Mouse (Mus musculus): ENCODE data around the gene Tal1. TPM values are rescaled to one million over a fixed set of nuclear protein-coding genes. Genes with fewer than 3 reads are reported as not detected.

The Tal1 gene
- polyA plus RNA-seq, 1 experiment from 2014 or later = 0.71 TPM

DNA sequence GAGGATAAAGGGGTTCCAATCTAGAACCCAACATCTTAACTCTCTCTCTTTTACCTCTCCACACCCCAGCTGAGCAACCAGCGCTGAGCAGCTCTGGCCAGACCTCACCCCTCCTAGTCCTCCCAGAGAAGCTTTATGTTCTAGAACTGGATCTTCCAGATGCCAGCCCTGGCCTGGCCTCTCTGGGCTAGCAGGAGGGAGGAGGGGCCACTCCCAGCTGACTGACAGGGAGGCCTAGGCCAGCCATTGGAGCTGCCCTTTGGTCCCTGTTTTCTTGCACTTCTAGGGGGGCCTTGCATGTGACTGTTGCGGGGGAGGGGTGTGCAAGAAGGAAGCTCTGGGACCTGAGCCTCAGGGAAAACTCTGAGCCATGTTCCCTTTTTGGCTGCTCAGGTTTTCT lies 34.4 kb downstream of the Tal1 start:
- ATAC-seq (ENCODE audit: insufficient number of reproducible peaks, low FRiP score, low TSS enrichment, low read depth) = peak; percentile 26; the same call in 1 of the 2 replicates
- 64% methylated on average over 2 of the region's 2 CpGs for WGBS
- no peak overlapping the region for H3K9ac ChIP-seq
- no peak overlapping the region for H3K4me3 ChIP-seq (replicated peaks)
- H3K4me1 ChIP-seq = peaks cover 3% of the 10 kb centered on the region
- H3K27ac ChIP-seq (replicated peaks) = no peak overlapping the region
- H3K9me3 ChIP-seq (replicated peaks) = no peaks in the 10 kb centered on the region
- H3K4me2 ChIP-seq (replicated peaks) = no peak overlapping the region
- no peaks in the 10 kb centered on the region for H3K36me3 ChIP-seq
- H3K27me3 ChIP-seq = peaks cover 35% of the 10 kb centered on the region

DNA sequence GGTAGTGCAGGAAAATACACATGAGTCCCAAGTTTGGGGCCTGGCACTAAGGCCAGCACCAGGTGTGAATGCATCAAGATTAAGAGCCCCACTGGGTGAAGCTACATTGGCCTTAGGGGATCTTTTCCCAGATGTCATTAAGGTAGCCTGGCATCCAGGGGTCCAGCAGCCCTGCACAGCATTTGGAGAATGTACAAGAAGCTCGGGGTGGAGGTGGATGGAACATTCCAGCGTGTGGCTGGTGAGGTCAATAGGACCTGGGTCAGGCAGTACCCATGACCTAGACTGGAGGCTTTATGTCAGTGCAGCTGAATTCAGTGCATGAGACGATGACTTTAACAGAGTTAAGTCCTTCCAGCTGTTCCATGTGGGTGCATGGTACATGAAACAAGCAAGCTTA lies 35.6 kb downstream of the Tal1 start:
- WGBS = 69% methylated on average over 3 of the region's 3 CpGs
- H3K27ac ChIP-seq (replicated peaks) = no peak overlapping the region
- H3K4me3 ChIP-seq (replicated peaks) = no peak overlapping the region
- peaks cover 47% of the 10 kb centered on the region for H3K27me3 ChIP-seq
- no peak overlapping the region for H3K4me2 ChIP-seq (replicated peaks)
- no peak for ATAC-seq (ENCODE audit: insufficient number of reproducible peaks, low FRiP score, low TSS enrichment, low read depth)
- H3K4me1 ChIP-seq = peaks cover 12% of the 10 kb centered on the region
- H3K9ac ChIP-seq = no peak overlapping the region
- no peaks in the 10 kb centered on the region for H3K9me3 ChIP-seq (replicated peaks)
- no peaks in the 10 kb centered on the region for H3K36me3 ChIP-seq

DNA sequence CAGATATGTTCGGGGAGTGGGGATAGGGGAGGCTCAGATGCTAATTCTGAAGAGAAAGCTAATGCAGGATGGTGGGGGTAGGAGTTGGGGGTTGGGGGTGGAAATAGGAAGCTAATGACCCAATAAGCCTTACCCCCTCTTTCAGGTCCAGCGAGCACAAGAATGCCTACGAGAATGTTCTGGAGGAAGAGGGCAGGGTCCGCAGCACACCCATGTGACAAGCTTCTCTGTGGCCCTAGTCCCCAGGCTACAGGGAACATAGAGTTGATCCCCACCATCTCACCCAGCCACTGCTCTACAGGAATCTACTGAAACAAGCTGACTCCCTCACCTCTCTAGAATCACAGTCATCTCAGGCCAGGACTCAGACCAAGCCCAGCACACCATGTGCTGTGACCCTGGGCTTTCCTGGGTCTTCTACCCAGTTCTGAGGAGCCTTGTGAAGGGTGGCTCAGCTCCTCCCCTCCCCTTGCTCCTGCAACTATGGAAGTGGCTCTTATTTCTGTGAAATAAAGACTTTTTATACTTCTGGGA lies 37.2 kb downstream of the Tal1 start:
- no peak overlapping the region for H3K4me3 ChIP-seq (replicated peaks)
- peaks cover 15% of the 10 kb centered on the region for H3K4me1 ChIP-seq
- H3K36me3 ChIP-seq = no peaks in the 10 kb centered on the region
- 77% methylated on average over 4 of the region's 4 CpGs for WGBS
- no peak overlapping the region for H3K4me2 ChIP-seq (replicated peaks)
- H3K27me3 ChIP-seq = peaks cover 51% of the 10 kb centered on the region
- no peaks in the 10 kb centered on the region for H3K9me3 ChIP-seq (replicated peaks)
- no peak overlapping the region for H3K9ac ChIP-seq
- no peak overlapping the region for H3K27ac ChIP-seq (replicated peaks)
- ATAC-seq (ENCODE audit: insufficient number of reproducible peaks, low FRiP score, low TSS enrichment, low read depth) = no peak

DNA sequence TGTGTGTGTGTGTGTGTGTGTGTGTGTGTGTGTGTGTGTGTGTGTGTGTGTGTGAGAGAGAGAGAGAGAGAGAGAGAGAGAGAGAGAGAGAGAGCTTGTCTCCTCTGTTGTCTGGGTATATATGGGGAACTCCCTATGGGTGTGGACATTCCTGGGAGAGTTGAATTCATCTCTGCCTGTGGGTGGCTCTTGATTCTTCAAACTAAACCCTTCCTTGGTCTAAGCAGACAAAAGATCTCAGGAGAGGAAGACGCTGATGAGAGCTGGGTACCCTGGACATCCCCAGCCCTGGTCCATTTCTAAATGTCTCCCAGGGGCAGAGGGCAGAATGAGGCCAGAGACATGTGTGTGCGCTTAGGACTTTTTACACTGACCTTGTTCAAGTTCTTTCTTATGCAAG lies 37.8 kb downstream of the Tal1 start:
- H3K4me1 ChIP-seq = peaks cover 15% of the 10 kb centered on the region
- H3K27ac ChIP-seq (replicated peaks) = no peak overlapping the region
- no peak overlapping the region for H3K9ac ChIP-seq
- 81% methylated on average over 2 of the region's 2 CpGs for WGBS
- H3K4me3 ChIP-seq (replicated peaks) = no peak overlapping the region
- no peak for ATAC-seq (ENCODE audit: insufficient number of reproducible peaks, low FRiP score, low TSS enrichment, low read depth)
- no peaks in the 10 kb centered on the region for H3K9me3 ChIP-seq (replicated peaks)
- H3K36me3 ChIP-seq = no peaks in the 10 kb centered on the region
- H3K27me3 ChIP-seq = peaks cover 45% of the 10 kb centered on the region
- H3K4me2 ChIP-seq (replicated peaks) = no peak overlapping the region

DNA sequence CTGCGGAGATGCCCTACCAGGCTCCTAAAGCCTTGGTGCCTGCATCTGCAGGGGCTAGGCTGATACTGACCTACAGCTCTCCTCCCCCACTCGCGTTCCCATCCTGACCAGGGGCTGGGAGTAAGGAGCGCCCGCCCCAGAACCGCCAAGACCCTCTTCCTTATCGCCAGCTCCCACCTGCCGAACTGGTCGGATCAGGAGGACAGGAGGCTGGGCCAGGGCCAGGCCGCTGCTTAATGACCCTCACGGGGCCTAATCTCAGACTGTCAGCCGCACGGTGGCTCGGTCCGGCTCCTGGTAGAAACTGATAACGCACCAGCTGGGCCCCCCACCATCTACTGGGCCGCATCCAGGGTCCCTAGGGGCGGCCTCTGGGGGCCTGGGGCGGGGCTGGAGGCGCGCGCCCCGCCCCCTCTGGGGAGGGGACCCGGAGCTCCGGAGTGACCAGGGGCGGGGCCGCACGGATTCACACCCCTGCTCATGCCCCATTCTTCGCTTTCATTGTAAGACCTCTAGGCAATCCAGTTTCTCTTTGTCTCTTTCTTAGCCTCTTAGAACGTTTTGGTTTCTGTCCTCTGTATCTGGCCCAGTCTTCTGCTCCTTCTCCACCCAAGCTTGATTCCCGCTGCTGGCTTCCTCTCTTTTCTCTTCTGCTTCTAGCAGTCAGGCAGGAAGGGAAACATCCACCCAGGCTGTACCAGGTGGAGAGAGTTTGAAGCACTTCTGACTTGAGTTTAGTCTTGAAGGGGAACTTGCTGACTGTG lies 39.6 kb downstream of the Tal1 start:
- Histone ChIP-seq H3K36me3 (no peaks in the 10 kb centered on the region), H3K9me3 (replicated peaks) (no peaks in the 10 kb centered on the region), H3K4me1 (peaks cover 15% of the 10 kb centered on the region), H3K9ac (no peak overlapping the region), H3K4me2 (replicated peaks) (peak overlapping the region; percentile 77), H3K27ac (replicated peaks) (no peak overlapping the region), H3K27me3 (peaks cover 50% of the 10 kb centered on the region), H3K4me3 (replicated peaks) (peak overlapping the region; percentile 35)
- 2% methylated on average over 31 of the region's 31 CpGs for WGBS
- ATAC-seq (ENCODE audit: insufficient number of reproducible peaks, low FRiP score, low TSS enrichment, low read depth) = peak; percentile 21; the same call in 1 of the 2 replicates

DNA sequence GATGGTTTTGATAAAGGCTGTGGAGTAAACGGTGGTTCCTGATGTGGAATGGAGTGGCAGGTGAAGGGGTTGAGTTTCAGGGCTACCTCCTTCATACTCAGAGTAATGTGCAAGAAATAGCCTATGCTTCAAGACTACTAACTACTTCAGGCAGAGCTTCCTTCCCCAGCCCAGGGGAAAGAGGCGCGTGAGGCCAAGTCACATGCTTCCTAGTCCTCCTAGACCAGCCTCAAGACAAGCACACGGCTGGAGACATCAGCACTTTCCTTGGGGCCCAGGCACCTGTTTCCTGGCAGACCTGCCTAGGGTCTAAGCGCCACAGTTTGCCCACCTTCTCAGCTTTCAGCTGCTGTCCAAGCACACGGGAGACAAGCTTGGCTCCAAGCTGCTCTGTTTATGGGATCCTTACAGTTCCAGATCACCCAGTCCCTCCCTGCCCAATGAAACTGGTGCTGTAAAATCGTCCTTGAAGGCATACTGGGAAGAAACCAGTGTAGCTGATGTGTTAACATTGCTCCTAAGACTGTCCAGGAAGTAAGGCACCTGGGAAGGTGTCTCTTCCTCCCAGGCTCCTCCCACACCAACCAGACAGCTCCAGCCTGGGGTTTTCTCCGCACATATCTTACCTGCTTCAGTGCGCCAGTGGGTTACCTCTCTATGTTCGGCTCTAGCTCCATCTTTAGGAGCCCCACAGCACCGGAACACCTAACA lies 40.4 kb downstream of the Tal1 start:
- Histone ChIP-seq H3K27me3 (peaks cover 52% of the 10 kb centered on the region), H3K4me3 (replicated peaks) (peak overlapping the region; percentile 35; the same call in 1 of the 2 replicates), H3K9ac (no peak overlapping the region), H3K36me3 (no peaks in the 10 kb centered on the region), H3K4me2 (replicated peaks) (peak overlapping the region; percentile 77), H3K9me3 (replicated peaks) (no peaks in the 10 kb centered on the region), H3K27ac (replicated peaks) (no peak overlapping the region), H3K4me1 (peaks cover 15% of the 10 kb centered on the region)
- no peak for ATAC-seq (ENCODE audit: insufficient number of reproducible peaks, low FRiP score, low TSS enrichment, low read depth)
- 11% methylated on average over 11 of the region's 11 CpGs for WGBS

DNA sequence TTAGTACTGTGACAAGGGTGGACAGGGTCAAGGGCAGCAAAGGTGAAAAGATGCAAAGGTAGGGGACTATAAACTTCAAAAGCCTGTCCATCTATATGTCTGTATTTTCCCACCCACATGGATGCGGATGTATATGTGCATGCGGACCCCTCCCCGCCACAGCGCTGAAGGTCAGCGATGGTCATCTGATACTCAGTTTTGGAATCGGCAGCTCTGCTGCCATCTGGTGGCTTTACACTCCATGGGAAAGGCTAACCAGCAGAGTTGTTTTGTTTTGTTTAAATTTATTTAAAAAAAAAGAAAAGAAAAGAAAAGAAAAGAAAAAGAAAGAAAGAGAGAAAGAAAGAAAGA lies 40.9 kb downstream of the Tal1 start:
- peak overlapping the region; percentile 33 for H3K4me2 ChIP-seq (replicated peaks)
- peaks cover 15% of the 10 kb centered on the region for H3K4me1 ChIP-seq
- H3K27me3 ChIP-seq = peaks cover 52% of the 10 kb centered on the region
- H3K27ac ChIP-seq (replicated peaks) = no peak overlapping the region
- H3K4me3 ChIP-seq (replicated peaks) = peak overlapping the region; percentile 2; the same call in 1 of the 2 replicates
- under 1% methylated on average over 6 of the region's 6 CpGs for WGBS
- no peak overlapping the region for H3K9ac ChIP-seq
- no peaks in the 10 kb centered on the region for H3K36me3 ChIP-seq
- H3K9me3 ChIP-seq (replicated peaks) = no peaks in the 10 kb centered on the region
- ATAC-seq (ENCODE audit: insufficient number of reproducible peaks, low FRiP score, low TSS enrichment, low read depth) = no peak

DNA sequence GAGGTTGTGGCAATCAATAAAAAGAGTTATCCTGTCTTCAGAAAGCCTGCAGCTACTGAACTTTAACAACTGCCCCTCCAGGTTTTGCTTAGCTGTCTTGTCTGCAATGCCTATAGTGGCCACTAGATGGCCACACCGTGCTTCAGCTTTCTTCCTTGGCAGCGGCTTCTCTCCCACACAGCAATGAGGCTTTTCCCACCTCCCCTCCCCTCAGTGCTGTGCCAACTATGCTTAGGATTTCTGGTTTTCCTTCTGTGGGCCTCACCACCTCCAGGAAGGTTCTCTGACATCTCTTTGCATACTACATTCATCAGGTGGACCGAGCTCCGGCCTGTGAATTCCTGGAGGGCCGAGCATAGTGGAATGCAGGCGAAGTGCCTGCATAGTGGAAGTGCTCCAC lies 45.5 kb downstream of the Tal1 start:
- Histone ChIP-seq H3K9me3 (replicated peaks) (no peaks in the 10 kb centered on the region), H3K9ac (no peak overlapping the region), H3K4me2 (replicated peaks) (0 out of 2 replicates have a peak overlapping the region, but pooled peaks have one; percentile 8), H3K27me3 (peaks cover 28% of the 10 kb centered on the region), H3K27ac (replicated peaks) (no peak overlapping the region), H3K4me3 (replicated peaks) (no peak overlapping the region), H3K4me1 (peaks cover 3% of the 10 kb centered on the region; the same call in 1 of the 2 replicates), H3K36me3 (no peaks in the 10 kb centered on the region)
- 34% methylated on average over 6 of the region's 6 CpGs for WGBS
- ATAC-seq (ENCODE audit: insufficient number of reproducible peaks, low FRiP score, low TSS enrichment, low read depth) = no peak

DNA sequence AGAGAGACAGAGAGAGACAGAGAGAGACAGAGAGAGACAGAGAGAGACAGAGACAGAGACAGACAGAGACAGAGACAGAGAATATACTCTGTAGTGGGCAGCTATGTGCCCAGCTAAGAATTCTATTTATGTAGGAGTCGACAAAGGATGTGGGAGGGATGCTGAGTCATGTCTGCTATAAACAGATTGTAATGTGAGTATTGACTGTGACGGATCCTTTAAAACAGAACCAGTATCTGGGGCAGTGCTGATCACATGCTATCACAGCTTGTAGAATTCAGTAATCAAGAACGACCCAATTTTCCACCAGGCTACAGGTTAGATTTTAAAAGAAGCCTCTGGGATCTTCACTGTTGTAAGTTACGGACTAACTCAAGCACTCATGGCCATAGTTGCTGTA lies 47.3 kb downstream of the Tal1 start:
- no peaks in the 10 kb centered on the region for H3K36me3 ChIP-seq
- WGBS = 44% methylated on average over 4 of the region's 4 CpGs
- H3K4me1 ChIP-seq = no peaks in the 10 kb centered on the region
- peaks cover 12% of the 10 kb centered on the region; the same call in 1 of the 2 replicates for H3K27me3 ChIP-seq
- H3K9me3 ChIP-seq (replicated peaks) = no peaks in the 10 kb centered on the region
- no peak for ATAC-seq (ENCODE audit: insufficient number of reproducible peaks, low FRiP score, low TSS enrichment, low read depth)
- no peak overlapping the region for H3K4me3 ChIP-seq (replicated peaks)
- H3K4me2 ChIP-seq (replicated peaks) = no peak overlapping the region
- no peak overlapping the region for H3K9ac ChIP-seq
- H3K27ac ChIP-seq (replicated peaks) = no peak overlapping the region

DNA sequence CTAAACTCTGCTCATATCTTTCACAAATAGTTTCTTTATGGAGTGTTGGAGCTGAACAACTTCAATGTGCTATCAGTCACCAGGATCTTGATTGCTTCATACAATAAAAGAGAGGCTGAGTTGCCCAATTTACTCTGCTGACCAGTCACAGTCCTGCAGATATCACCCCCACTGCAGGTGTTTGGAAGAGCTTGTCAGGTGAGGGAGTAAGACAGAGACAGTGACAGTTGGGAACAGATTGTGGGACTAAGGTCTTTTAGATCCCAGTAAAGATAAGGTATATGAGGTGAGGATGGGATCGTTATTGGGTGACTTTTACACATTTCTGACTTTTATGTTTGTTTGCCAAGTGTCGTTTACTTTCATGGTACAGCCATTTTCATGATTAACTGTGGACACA lies 54.9 kb downstream of the Tal1 start:
- Histone ChIP-seq H3K27ac (replicated peaks) (no peak overlapping the region), H3K4me2 (replicated peaks) (no peak overlapping the region), H3K36me3 (no peaks in the 10 kb centered on the region), H3K9ac (no peak overlapping the region), H3K4me1 (no peaks in the 10 kb centered on the region), H3K9me3 (replicated peaks) (no peaks in the 10 kb centered on the region), H3K4me3 (replicated peaks) (no peak overlapping the region), H3K27me3 (no peaks in the 10 kb centered on the region)
- ATAC-seq (ENCODE audit: insufficient number of reproducible peaks, low FRiP score, low TSS enrichment, low read depth) = no peak
- WGBS = 71% methylated on average over 2 of the region's 2 CpGs

DNA sequence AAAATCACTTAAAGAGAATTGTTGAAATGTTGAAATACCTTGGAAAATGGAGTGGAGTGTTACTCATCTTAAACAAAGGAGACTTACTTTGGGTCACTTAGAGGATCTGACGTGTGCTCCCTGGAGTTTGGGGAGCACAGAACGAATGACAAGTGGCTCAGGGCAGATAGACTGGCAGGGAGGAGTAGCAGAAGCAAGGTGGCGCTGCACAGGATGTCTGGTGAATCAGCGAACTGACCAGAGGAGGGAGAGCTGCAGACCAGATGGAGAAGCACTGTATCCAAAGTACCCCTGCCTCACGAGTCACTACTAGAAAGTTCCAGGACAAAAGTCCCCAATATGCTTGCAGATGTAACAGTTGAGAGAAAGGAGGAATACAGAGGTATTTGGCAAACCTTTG lies 57.0 kb downstream of the Tal1 start:
- Histone ChIP-seq H3K27me3 (no peaks in the 10 kb centered on the region), H3K36me3 (no peaks in the 10 kb centered on the region), H3K4me1 (no peaks in the 10 kb centered on the region), H3K9me3 (replicated peaks) (no peaks in the 10 kb centered on the region), H3K9ac (no peak overlapping the region), H3K4me3 (replicated peaks) (no peak overlapping the region), H3K27ac (replicated peaks) (no peak overlapping the region), H3K4me2 (replicated peaks) (no peak overlapping the region)
- no peak for ATAC-seq (ENCODE audit: insufficient number of reproducible peaks, low FRiP score, low TSS enrichment, low read depth)
- 17% methylated on average over 5 of the region's 5 CpGs for WGBS

All from embryonic facial prominence, embryonic 15.5 days (tissue).